Mouse (Mus musculus) right cerebral cortex, postnatal 4 days (tissue): ENCODE data around the gene Rapgef6.

Source experiments
- DNase-seq: peaks from one replicate; pipeline ENCODE4 v3.0.0-alpha.2; 2022

Gene Rapgef6

DNA sequence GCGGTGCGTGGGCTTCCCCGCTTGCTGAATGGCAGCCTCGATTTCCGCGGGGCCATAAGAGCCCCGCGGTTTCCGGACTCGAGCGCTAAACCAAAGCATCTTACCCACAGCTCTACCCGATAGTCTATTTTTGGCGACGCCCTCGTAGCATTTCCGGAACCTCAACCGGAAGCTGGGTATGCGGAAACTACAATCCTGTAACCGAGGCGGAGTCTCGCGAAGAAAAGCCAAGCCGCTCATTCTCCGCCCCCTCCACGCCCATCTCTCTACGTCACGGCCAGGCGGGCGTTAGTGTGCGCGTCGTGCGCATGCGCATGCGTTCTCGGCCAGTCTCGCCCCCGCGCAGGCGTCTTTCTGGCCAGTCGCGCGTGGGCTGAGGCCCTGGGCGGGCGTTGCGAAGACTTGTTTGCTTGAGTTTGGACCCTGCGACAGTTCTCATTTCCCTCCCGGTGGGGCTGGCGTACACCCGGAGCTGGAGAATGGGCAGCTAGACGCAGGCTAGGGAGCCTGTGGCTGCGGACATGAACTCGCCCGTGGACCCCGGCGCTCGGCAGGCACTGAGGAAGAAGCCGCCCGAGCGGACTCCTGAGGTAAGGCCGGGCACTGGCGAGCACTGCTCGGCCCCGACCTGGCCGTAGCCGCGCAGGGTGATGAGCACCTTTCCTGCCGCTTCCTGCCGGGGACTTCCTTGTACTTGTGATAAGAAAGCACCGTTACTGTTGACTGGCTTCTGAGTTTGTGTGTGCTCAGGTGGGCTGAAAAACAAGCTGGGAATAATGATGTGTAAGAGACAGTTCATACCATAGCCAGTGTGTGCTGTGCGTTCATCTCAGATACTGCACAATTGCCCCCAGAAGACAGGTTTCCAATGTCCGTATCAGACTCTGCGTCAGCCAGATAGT lies at the start of gene Rapgef6:
Gene Rapgef6, plus strand, starts transcription at position 319 of the 902 bp plus-strand sequence.
- peak; percentile 98 for DNase-seq

DNA sequence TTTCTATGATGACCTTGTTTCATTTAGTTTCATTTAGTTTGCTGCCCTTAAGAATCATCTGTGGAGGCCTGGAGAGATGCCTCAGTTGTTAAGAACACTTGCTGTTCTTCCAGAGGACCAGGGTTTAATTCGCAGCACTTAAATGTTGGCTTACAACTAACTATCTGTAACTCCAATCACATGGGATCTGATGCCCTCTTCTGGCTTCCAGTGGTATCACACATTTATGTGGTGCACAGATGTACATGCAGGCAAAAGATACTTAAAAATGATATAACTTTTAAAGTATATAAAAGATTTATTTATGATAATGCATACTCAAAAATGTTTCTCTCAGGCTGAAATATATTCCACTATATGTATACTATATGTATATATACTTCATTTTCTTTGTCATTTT lies 44.2 kb upstream of the Rapgef6 start:
- no peak for DNase-seq

DNA sequence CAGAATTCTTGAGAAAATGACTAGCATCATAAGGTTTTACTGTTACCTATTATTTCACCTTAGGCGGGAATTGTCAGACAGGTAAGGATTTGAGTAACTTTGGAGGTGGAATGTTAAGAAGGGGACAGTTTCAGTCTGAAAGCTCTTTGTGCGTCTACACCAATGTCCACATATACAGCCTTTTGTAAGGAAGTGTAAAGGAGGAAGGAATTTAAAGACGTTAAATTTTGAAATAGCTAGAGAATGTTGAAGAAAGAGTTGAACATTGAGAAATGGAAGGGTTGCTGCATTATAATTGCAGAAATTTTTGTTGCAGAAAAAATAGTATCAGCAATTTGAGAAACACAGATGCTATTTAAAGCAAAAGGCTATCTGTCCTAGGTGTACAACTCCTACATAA lies 36.6 kb upstream of the Rapgef6 start:
- no peak for DNase-seq

DNA sequence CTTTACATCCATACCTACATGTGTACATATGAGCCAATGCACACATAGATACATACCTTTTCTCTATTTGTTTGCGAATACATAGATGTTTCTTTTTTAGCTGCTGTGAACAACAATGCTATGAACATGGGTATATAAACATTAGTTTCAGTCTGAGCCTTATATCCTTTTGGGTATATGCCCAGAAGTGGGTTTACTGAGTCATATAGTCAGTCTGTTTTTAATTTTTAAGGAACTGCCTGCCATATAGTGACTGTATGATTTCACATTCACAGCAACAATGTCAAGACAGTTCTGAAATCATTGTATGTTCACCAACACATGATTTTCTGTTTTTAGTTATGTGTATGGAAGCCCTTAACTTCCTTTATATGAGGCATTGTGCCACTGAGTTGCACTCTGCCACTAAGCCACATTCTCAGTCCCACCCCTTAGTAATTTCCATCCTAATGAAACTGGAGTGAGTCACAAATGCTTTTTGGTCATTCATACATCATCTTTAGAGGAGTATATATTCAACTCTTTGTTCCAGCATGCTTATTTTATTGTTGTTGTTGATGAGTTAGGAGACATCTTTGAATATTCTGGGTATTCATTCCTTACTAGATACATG lies 30.6 kb upstream of the Rapgef6 start:
- no peak for DNase-seq

DNA sequence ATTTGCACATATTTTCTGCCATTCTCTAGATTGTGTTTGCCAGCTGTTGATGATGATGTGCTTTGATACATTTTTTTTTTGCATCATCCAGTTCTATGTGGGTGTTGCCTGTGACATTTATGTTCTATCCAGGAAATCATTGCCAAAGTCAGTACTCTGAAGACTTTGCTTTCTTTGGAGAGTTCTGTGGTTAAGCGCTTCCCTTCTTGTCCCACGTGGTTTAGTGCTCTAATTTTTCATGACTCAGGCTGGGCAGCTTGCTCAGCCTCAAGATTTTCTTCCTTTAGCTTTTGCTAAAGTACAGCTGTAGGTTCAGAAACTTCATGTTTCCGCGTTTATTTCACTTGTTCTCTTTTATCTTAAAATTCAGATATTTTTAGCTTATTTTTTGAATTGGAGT lies 30.1 kb upstream of the Rapgef6 start:
- no peak for DNase-seq

DNA sequence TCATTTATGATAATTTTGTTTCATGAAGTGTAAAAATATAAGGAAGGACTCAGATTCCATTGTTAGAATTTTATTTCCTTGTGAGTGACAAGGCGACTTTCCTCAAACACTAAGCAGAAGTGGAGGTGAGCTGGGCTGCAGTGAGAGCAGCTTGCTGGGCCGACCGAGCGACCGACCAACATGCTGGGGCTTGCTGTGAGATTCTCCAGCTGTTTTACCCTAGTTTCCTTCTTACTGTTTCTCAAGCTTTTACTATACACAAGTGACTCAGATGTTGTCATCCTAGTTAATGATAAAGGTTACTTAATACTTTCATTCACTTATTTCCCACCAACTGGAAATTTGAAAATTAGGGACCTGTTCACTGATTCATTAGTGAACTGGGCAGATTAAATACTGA lies 22.8 kb upstream of the Rapgef6 start:
- DNase-seq = no peak

DNA sequence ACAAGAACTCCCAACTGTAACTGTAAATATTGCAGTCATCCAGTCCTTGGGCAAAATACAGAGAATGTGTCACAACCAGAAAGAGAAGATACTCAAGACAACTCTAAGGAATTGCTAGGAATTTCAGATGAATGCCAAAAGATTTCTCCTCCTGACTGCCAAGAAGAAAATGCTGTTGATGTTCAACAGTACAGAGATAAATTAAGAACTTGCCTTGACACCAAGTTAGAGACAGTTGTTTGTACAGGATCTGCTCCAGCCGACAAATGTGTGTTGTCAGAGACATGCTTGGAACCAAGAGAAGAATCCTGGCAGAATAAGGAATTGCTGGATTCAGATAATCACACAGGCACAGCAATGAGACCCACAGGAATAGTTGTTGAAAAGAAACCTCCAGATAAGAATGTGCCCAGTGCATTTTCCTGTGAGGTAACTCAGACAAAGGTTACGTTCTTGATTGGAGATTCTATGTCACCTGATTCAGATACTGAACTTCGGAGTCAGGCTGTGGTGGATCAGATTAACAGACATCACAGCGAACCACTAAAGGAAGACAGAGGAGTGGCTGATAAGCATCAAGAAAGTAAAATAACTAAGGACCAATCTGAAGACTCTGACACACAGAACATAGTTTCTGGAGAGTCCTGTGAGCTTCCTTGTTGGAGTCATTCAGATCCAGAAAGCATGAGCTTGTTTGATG lies 20.0 kb upstream of the Rapgef6 start:
- no peak for DNase-seq

DNA sequence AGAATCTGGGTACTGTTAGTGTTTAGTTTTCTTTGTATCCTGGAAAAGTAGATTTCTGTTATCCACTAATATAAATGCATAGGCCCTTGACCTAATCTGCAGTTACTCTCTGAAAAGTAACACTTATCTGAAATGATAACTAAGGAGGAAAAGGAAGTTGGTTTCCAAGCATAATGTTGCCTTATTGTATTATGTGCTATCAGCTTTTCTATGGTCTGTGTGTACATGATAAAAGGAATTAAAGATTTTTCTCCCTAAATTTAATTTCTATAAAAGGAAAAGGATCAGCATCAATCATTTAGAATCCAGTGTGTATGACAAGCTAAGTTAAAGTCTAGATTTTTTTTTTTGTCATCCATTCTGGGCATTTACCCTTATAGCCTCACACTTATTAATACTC lies 9.1 kb upstream of the Rapgef6 start:
- DNase-seq = no peak

DNA sequence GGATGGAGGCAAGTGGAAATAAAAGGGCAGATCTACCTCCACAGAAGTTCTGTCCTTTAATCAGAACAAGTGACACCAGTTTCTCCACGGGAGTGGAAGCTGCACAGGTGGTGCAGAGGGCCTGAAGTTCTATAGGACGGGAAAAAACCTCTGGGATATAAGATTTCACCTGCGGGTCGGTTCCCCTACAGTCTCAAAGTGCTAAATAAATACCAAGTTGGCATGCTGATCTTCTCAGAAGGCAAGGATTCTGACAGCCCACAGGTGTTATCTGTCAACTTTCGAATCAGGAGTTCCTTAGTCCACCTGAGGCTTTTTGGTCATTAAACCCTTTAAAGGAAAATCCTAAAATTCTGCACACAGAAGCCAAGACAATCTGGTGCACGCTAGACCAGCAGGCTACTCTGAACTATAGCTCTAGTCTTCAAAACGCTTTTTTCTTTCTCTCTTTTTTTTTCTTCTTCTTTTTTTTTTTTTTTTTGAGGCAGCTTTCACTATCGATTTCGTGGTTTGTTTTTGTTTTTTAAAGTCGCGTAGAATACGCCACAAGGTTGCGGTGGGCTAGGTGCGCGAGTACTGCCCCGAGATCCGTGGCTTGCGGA lies 619 bp upstream of the Rapgef6 start:
- no peak for DNase-seq

DNA sequence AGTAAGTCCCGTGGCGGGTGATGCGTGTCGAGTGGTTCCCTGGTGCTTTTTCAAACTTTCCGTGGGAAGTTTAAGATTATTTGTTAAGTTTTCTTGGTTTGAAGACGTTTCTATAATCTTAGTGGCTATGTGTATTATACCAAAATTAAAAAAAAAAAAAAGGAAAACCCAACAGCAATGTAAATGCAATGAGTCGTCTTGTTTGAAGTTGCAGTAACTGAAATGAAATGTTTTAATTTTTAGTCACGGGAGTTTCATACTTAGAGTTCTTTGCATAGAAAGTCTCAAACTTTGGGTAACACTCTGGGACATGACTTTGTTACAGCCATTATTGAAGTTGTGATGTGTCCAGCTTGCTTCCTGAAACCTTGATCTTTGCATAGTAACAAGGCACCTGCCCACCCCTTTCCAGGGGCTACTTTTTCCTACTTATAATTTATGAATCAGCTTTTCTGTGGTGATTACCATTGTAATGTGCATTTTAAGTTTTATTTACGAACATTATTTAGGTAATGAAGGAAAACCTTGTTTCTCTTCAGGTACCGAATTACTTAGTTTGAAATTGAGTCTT lies 869 bp downstream of the Rapgef6 start:
- no peak for DNase-seq

DNA sequence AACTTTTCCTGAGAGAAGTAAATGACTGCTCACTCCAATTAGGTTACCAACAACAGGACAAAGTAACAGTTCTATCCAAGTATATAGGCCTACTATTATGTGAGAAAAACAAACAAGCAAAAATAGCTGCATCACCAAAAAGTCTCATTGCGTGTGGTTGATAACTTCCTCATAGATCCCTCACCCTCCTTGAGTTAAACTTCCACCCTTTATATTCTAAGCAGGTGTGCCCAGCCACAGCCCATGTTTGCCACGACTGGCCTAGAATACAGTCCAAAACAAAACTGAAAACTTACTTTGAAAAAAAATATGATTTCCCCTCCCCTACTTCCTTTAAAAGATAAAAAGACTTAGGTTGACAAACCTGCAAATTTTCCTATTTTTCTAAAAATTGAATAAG lies 5.4 kb downstream of the Rapgef6 start:
- DNase-seq = no peak

DNA sequence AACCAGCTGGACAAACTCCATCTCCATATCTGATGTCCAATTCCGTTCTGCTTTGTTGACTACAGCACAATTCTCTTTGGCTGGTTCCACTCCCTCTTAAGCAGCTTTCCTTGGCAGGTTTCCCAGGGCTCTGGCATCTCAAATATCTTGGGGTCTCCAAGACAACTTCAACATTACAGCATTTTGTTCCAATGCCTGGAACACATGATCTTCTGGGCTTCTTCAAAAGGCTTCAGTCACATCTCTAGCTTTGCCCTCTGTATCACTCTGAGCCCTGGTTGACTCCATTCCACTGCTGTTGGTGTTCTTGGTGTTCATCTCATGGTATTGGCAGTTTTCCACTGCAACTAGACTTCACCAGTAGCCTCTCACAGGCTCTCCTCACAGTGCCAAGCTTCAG lies 7.7 kb downstream of the Rapgef6 start:
- DNase-seq = peak; percentile 32

DNA sequence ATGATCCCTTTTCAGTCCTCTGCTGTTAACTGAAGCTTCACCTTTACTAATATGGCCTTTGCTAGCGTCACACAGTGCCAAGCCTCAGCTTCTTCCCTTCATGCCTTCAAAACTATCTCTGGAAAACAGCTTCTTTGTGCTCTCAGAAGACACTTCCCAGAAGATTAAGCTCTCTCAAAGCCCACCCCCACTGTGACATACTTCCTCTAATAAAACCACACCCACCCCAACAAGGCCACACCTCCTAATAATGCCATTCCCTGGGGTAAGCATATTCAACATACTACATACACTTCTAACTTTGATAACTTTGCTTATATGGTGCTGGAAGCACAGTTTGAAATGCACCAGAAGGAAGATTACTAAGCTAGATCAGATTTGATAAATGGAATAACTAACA lies 8.3 kb downstream of the Rapgef6 start:
- DNase-seq = no peak

DNA sequence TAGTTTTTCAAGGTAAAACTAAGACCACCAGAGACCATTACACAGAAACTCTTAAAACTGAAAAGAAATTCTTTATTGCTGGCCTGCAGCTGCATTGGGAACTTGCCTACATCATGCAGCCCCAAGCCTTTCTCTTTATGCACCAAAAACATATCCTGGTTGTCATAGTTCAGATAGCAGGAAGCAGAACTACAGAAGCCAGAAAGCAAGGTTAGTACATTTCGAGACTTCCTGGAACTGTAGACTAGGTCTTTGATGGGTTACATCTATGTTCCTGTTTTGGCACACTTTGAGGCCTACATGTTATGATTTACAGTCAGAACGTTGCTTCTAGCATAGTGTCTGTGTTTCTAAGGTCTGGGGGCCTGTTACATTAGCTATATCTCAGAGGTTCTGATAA lies 11.2 kb downstream of the Rapgef6 start:
- DNase-seq = no peak

DNA sequence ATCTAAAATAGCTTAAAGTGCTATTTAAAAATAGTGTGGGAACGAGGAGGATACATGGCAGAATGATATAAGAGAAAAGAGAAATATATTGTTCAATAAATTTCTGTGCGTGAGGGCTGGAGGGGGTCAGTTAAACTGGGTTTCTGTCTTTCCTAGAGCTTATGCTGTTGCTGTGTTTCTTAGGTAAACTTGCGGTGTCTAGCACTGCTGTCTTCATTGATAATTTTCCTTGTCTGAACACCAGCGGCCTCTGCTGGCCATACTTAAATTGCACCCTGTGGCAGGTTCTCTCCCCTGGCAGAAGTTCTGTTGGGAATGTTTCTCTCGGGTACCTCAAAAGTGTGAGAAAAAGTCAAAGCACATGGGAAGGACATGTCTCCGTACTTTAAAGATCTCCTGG lies 12.2 kb downstream of the Rapgef6 start:
- DNase-seq = peak; percentile 84

DNA sequence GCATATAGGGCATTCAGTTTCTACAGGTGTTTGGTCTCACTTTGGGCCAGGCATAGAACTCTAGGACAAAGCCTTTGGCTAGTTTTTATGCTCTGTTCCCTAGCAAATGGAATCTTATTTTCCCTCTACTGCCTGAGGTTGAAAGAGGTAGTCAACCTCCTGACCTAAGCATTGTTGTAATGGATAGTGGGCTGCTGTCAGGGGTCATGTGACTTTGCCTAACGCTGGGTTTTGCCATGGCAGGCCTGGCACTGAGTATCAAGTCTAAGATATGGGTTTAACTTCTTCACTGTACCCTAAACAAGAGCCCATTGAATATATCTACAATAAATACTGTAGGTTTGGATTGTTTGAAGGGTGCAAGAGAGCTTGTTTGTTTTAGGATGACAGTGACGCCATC lies 16.4 kb downstream of the Rapgef6 start:
- no peak for DNase-seq

DNA sequence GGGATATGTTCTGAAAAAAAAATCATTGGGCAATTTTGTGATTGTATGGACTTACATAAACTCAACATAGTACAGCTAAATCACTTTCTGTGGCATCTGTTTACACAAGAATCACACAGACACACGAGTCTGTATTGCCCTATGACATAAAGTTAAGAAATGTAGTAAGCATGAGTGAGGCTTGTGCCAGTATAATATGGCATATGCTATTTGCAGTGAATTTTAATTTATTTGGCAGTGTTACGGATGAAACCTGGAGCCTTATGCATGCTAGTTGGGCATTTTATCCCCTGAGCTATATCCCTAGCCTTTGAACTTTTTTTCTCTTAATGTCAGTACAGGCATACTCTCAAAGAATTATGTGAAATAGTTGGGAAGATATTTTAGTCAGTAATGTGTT lies 16.8 kb downstream of the Rapgef6 start:
- no peak for DNase-seq

DNA sequence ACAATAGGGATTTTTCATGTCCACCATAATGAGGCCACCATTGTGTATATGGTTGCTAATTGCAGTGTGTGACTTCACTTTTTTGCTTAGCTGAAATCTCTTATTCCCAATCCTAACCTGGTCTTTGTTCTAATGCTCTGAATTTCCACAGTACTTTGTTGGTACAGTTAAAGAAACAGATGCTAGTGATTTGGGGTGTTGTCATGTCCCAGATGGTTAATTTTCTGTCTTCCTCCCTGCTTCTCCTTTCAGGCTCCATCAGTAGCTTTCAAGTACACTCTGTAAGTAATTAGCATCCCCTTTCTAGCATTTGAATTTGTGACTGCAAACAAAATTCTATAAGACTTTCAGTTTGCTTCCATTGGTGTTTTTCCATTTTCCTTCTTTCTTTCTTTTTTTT lies 17.7 kb downstream of the Rapgef6 start:
- DNase-seq = no peak

DNA sequence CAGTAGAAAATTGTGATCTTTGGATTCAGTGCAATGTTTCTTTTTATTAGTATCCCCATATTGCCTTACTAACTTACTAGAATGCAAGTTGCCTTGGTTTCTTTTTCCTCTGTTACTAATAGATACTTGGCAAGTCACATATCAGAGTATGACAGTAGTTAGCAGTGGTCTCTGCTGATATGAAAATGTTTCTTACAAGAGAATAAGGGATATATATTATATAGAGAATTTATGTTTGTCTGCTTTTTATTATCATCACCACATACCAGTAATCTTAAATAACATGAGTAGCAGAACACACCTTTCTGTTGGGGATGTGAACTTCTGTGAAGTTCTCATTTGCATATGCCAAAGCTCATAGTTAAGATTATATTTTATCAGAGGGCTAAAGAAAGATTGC lies 19.8 kb downstream of the Rapgef6 start:
- no peak for DNase-seq

DNA sequence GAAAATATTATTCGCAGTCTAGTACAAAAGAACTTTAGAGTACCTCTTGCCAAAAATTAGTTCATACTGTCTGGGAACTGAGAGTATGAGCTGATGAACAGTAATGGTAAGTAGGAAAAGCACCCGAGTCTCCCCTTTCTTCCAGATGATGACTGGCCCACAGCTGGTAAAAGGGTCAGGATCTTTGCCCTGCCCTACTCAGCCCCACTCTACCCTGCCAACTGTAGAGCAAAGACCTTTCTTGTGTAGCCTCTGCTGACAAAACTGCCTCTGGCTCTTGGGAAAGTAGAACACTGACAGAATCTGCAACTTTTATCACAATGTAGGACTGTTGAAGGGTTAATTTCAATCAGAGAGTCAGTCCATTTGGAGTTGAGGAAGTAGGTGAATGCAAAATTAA lies 32.3 kb downstream of the Rapgef6 start:
- DNase-seq = no peak

DNA sequence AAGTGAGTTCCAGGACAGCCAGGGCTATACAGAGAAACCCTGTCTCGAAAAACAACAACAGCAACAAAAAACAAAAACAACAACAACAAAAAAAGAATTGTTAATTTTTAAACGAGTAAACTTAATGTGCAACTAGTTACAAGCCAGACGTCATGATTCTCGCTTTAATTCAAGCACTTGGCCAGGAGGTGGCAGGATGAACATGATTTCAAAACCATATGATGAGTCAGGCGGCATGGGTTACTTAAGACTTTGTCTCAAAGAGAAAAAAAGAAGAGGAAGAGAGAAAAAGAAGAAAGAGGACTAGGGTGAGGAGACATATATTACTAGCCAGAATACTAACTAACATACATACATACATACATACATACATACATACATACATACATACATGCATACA lies 40.1 kb downstream of the Rapgef6 start:
- DNase-seq = peak; percentile 11

DNA sequence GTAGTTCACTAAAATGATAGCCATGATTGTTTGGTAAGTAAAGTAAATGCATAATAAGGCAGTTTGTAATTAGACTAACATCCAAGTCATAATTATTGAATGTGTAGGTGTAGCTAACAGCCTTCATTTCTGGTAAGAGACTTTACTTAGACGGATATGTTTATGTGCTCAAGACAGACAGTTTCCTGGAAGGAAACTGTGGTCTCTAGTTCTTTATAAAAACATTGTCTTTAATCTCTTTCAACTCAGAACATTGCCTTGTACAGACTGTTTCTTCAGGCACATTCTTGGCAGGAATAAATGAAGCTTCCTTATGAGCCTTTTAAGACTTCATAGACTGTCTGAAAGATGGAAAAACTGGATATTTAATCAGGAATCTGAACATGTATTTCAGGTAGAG lies 45.3 kb downstream of the Rapgef6 start:
- DNase-seq = no peak

DNA sequence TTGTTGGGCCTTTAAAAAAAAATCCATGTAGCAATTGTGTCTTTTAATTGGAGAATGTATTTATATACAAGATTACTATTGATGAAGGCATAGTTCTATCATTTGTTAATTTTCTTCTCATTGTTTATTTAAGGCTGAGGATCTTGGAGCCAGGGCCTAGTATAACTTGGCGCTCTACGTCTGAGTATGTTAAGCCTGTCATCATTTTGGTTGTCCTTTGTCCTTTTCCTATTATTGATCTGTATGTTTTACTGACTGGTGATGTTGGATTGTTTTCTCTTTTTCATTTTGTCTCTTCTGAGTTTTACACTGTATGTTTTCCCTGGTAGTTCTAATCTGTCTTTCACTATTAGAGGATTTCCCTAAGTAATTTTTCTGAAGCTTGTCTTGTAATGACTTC lies 52.1 kb downstream of the Rapgef6 start:
- no peak for DNase-seq
